Mouse (Mus musculus): ENCODE results near the gene Fam214b. TPM values are rescaled to one million over a fixed set of nuclear protein-coding genes. Genes with fewer than 3 reads are reported as not detected.

Gene Fam214b
- total and polyA plus RNA-seq, 3 experiments, result 17.7 to 24.4 (median 17.8) TPM

DNA sequence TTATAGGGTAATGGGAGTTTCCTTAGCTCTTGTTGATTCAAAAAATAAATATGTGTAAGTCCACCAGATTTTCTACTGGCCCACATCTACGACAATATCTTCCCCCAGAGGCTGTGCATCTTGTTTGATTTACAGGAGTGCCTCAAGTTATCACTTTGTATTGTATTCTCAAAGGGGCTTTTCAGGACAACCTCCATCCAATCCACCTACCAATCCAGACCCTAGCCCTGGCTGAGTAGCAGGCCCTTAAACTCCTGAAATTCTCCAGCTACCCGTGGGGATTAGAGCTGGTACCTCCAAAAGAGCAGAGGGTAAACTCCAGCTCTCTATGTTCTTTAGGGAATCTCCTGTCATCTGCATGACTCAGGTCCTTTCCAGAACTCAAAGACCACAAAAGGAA lies 48.0 kb downstream of the Fam214b start:
- DNase-seq (ENCODE audit: low spot score), result no peak
- Histone ChIP-seq H3K4me3 (ENCODE audit: low read depth, low read length) (peak overlapping the region; percentile 34; the same call in 1 of the 2 replicates), H3K4me1 (ENCODE audit: insufficient read depth, low read depth, low read length) (peaks cover 32% of the 10 kb centered on the region), H3K36me3 (replicated peaks) (peaks cover 60% of the 10 kb centered on the region), H3K9me3 (replicated peaks) (no peaks in the 10 kb centered on the region), H3K27me3 (ENCODE audit: insufficient read depth, low read length) (no peaks in the 10 kb centered on the region)
- no peak for TF ChIP-seq GATA2 (IDR thresholded peaks at IDR 0.05; ENCODE audit: borderline replicate concordance, low read depth, low read length)
- no peak for TF ChIP-seq POLR2AphosphoS5 (IDR thresholded peaks at IDR 0.05; ENCODE audit: insufficient replicate concordance, low read depth, low read length)
- TF ChIP-seq CTCF (IDR thresholded peaks at IDR 0.05; ENCODE audit: low read depth, low read length), result no peak
- no peak for TF ChIP-seq GATA1 (IDR thresholded peaks at IDR 0.05; ENCODE audit: borderline replicate concordance, low read length)
- no peak for TF ChIP-seq TAL1 (conservative IDR thresholded peaks at IDR 0.05; ENCODE audit: low read depth, low read length)
- ATAC-seq (ENCODE audit: extremely low read depth, insufficient number of reproducible peaks, low FRiP score, poor library complexity, severe bottlenecking), result no peak

DNA sequence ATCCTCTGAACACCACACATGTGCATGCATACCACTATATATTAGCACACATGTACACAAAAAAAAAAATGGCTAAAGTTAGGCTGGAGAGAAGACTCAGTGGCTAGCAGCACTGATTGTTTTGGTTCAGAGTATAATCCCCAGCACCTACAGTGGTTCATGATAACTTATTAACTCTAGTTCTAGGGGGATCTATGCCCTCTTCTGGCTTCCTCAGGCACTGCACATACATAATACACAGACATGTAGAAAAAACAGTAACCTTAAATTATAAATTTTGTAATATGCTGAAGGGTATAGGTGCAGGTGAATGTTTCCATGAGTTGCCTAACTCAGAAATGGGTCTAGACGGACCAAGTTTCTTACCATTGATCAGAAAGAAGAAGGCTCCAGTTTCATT lies 57.7 kb downstream of the Fam214b start:
- Histone ChIP-seq H3K27me3 (ENCODE audit: insufficient read depth, low read length) (no peaks in the 10 kb centered on the region), H3K4me3 (ENCODE audit: low read depth, low read length) (no peak overlapping the region), H3K9me3 (replicated peaks) (no peaks in the 10 kb centered on the region), H3K36me3 (replicated peaks) (peaks cover 98% of the 10 kb centered on the region), H3K4me1 (ENCODE audit: insufficient read depth, low read depth, low read length) (0 out of 2 replicates have a peak, but pooled peaks cover 2% of the 10 kb centered on the region)
- no peak for DNase-seq (ENCODE audit: low spot score)
- TF ChIP-seq GATA1 (IDR thresholded peaks at IDR 0.05; ENCODE audit: borderline replicate concordance, low read length) (no peak), GATA2 (IDR thresholded peaks at IDR 0.05; ENCODE audit: borderline replicate concordance, low read depth, low read length) (no peak), POLR2AphosphoS5 (IDR thresholded peaks at IDR 0.05; ENCODE audit: insufficient replicate concordance, low read depth, low read length) (no peak), CTCF (IDR thresholded peaks at IDR 0.05; ENCODE audit: low read depth, low read length) (no peak), TAL1 (conservative IDR thresholded peaks at IDR 0.05; ENCODE audit: low read depth, low read length) (no peak)
- ATAC-seq (ENCODE audit: extremely low read depth, insufficient number of reproducible peaks, low FRiP score, poor library complexity, severe bottlenecking), result no peak

Other genes with a start within 250 kb of the Fam214b start
- 11.5 and 14.5 TPM in 2 replicates for gene Fam205a1, start 192.3 kb downstream of the Fam214b start, total RNA-seq (2014; fragmentation: Nextera tagmentation)
- 0.12 and 0.16 TPM in 2 replicates for gene Fam205a1, start 192.3 kb downstream of the Fam214b start, total RNA-seq (2017)
- 0.10 and 0.14 TPM in 2 replicates for gene Fam205a1, start 192.3 kb downstream of the Fam214b start, polyA plus RNA-seq (2012)
- 0.34 and 0.60 TPM in 2 replicates for gene Gm12394, start 189.4 kb downstream of the Fam214b start, total RNA-seq (2014; fragmentation: Nextera tagmentation)
- gene Gm12394, start 189.4 kb downstream of the Fam214b start, total RNA-seq (2017), result not detected in 2 replicates
- not detected in 2 replicates for gene Gm12394, start 189.4 kb downstream of the Fam214b start, polyA plus RNA-seq (2012)
- gene Fam205c, start 172.0 kb downstream of the Fam214b start, total RNA-seq (2014; fragmentation: Nextera tagmentation), result not detected in 2 replicates
- 0.05 TPM in 1 of 2 replicates, not detected in the other for gene Fam205c, start 172.0 kb downstream of the Fam214b start, total RNA-seq (2017)
- 0.05 TPM in 1 of 2 replicates, not detected in the other for gene Fam205c, start 172.0 kb downstream of the Fam214b start, polyA plus RNA-seq (2012)
- gene Phf24, start 129.6 kb downstream of the Fam214b start, total RNA-seq (2014; fragmentation: Nextera tagmentation), result 1.8 TPM in 1 of 2 replicates, not detected in the other
- gene Phf24, start 129.6 kb downstream of the Fam214b start, total RNA-seq (2017), result 0.29 and 0.98 TPM in 2 replicates
- 0.04 TPM in 2 replicates for gene Phf24, start 129.6 kb downstream of the Fam214b start, polyA plus RNA-seq (2012)
- 4.1 and 7.5 TPM in 2 replicates for gene Dnajb5, start 96.4 kb downstream of the Fam214b start, total RNA-seq (2014; fragmentation: Nextera tagmentation)
- gene Dnajb5, start 96.4 kb downstream of the Fam214b start, total RNA-seq (2017), result 1.3 and 1.5 TPM in 2 replicates
- 1.2 and 1.4 TPM in 2 replicates for gene Dnajb5, start 96.4 kb downstream of the Fam214b start, polyA plus RNA-seq (2012)
- gene 1700022I11Rik, start 76.6 kb downstream of the Fam214b start, total RNA-seq (2014; fragmentation: Nextera tagmentation), result not detected in 2 replicates
- gene 1700022I11Rik, start 76.6 kb downstream of the Fam214b start, total RNA-seq (2017), result 1.1 and 1.4 TPM in 2 replicates
- 0.15 TPM in 1 of 2 replicates, not detected in the other for gene 1700022I11Rik, start 76.6 kb downstream of the Fam214b start, polyA plus RNA-seq (2012)
- gene Vcp, start 45.7 kb downstream of the Fam214b start, total RNA-seq (2014; fragmentation: Nextera tagmentation), result 132 and 136 TPM in 2 replicates
- 211 and 261 TPM in 2 replicates for gene Vcp, start 45.7 kb downstream of the Fam214b start, total RNA-seq (2017)
- 223 and 236 TPM in 2 replicates for gene Vcp, start 45.7 kb downstream of the Fam214b start, polyA plus RNA-seq (2012)
- gene Fancg, start 35.7 kb downstream of the Fam214b start, total RNA-seq (2014; fragmentation: Nextera tagmentation), result 15.2 and 16.8 TPM in 2 replicates
- 12.9 and 18.7 TPM in 2 replicates for gene Fancg, start 35.7 kb downstream of the Fam214b start, total RNA-seq (2017)
- 4.3 and 9.4 TPM in 2 replicates for gene Fancg, start 35.7 kb downstream of the Fam214b start, polyA plus RNA-seq (2012)
- 11.8 and 17.2 TPM in 2 replicates for gene Pigo, start 20.4 kb downstream of the Fam214b start, total RNA-seq (2014; fragmentation: Nextera tagmentation)
- gene Pigo, start 20.4 kb downstream of the Fam214b start, total RNA-seq (2017), result 9.4 and 9.7 TPM in 2 replicates
- 11.2 and 11.6 TPM in 2 replicates for gene Pigo, start 20.4 kb downstream of the Fam214b start, polyA plus RNA-seq (2012)
- gene Stoml2, start 14.5 kb downstream of the Fam214b start, total RNA-seq (2014; fragmentation: Nextera tagmentation), result 191 and 233 TPM in 2 replicates
- gene Stoml2, start 14.5 kb downstream of the Fam214b start, total RNA-seq (2017), result 157 and 170 TPM in 2 replicates
- 145 and 169 TPM in 2 replicates for gene Stoml2, start 14.5 kb downstream of the Fam214b start, polyA plus RNA-seq (2012)
- 0.63 and 3.9 TPM in 2 replicates for gene Unc13b, start 12.7 kb upstream of the Fam214b start, total RNA-seq (2014; fragmentation: Nextera tagmentation)
- 4.0 and 5.5 TPM in 2 replicates for gene Unc13b, start 12.7 kb upstream of the Fam214b start, total RNA-seq (2017)
- gene Unc13b, start 12.7 kb upstream of the Fam214b start, polyA plus RNA-seq (2012), result 0.36 and 0.56 TPM in 2 replicates
- gene Atp8b5, start 220.9 kb upstream of the Fam214b start, total RNA-seq (2014; fragmentation: Nextera tagmentation), result 5.3 and 9.4 TPM in 2 replicates
- gene Atp8b5, start 220.9 kb upstream of the Fam214b start, total RNA-seq (2017), result 2.6 and 3.5 TPM in 2 replicates
- gene Atp8b5, start 220.9 kb upstream of the Fam214b start, polyA plus RNA-seq (2012), result 0.23 and 0.24 TPM in 2 replicates